Mouse (Mus musculus) kidney, postnatal 4 days (tissue): ENCODE measurements at regions not wholly inside any gene's neighbourhood (a gene's known extent, or its start where the extent isn't known, plus 50 kb on each side); places are given as distances from the start of the nearest gene placed in this dataset.

ENCODE experiments used
- DNase-seq, 2 experiments: peaks; one replicate each; pipeline ENCODE4 v3.0.0; 2021; ENCODE audit warnings: mixed read lengths in 2 of 2

GRCm38 (mm10) chrX:66524891-66525290, 124.2 kb upstream of the Slitrk2 start:
- DNase-seq = no peak

GRCm38 (mm10) chrX:66526842-66527623, 122.1 kb upstream of the Slitrk2 start:
- peak; percentile 1 to 3 for DNase-seq

GRCm38 (mm10) chrX:66528931-66529330, 120.2 kb upstream of the Slitrk2 start:
- DNase-seq = no peak

- DNase-seq = no peak
Measured at GRCm38 (mm10) chrX:66544002-66544520, 105.1 kb upstream of the Slitrk2 start.

- DNase-seq = no peak
Measured at GRCm38 (mm10) chrX:66554539-66554938, 94.6 kb upstream of the Slitrk2 start.
